ENCODE assay signal across 11 mouse cellular contexts in genomic region chr17:45847701-45848378, GRCm38 (mm10).
DNase-seq lines count a peak whose midpoint lies in the region; ATAC-seq and TF ChIP-seq lines count a peak whose summit lies in the region.
"Had no signal": no experiment of that assay in that cellular context is flagged by ENCODE, and none has a peak within 500 bp of the region (broad histone marks: within the 10 kb centered on the region; RNA-seq: fewer than 3 reads in every experiment).

No protein-coding gene starts in this region.

- DNase-seq in liver, adult 2 months (ENCODE audit: extremely low read depth, low read depth, low spot score): peak; percentile 70
- no peak for DNase-seq in liver, embryonic 11.5 days (ENCODE audit: low spot score)
- peak; percentile 74 for DNase-seq in adrenal gland, postnatal 14 days
- DNase-seq in gastrocnemius, postnatal 36 days: peak; percentile 52 to 56
- DNase-seq in heart, postnatal 36 days: peak; percentile 41 to 62
- DNase-seq in hindbrain, embryonic 10.5 days (ENCODE audit: low spot score): no peak
- DNase-seq in thymus, postnatal 14 days: no peak
- DNase-seq in urinary bladder, postnatal 25 days (ENCODE audit: low spot score): no peak
- DNase-seq: cerebellum, adult 8-10 months; thymus, postnatal 36 days had no signal

- TF ChIP-seq POLR2A in liver, adult 2 months (IDR thresholded peaks at IDR 0.05; ENCODE audit: extremely low read depth, insufficient read depth, low read length): no peak

- H3K4me3 ChIP-seq in liver, adult 2 months (ENCODE audit: insufficient read depth, low read depth, low read length): no peak overlapping the region
- H3K4me3 ChIP-seq in liver, embryonic 11.5 days (ENCODE audit: low read depth, low read length): no peak overlapping the region
- no peak overlapping the region for H3K4me3 ChIP-seq in hindbrain, embryonic 10.5 days
- H3K4me3 ChIP-seq: limb, embryonic 13.5 days had no signal

- H3K9ac ChIP-seq in liver, adult 2 months (ENCODE audit: low read depth, low read length): no peak overlapping the region
- no peak overlapping the region for H3K9ac ChIP-seq in liver, embryonic 11.5 days (ENCODE audit: low read depth, low read length)
- H3K9ac ChIP-seq: limb, embryonic 13.5 days had no signal

- 87% methylated on average over 14 of the region's 14 CpGs for WGBS in liver, adult 2 months
- 85% methylated on average over 14 of the region's 14 CpGs for WGBS in liver, embryonic 11.5 days
- WGBS in hindbrain, embryonic 10.5 days: 89% methylated on average over 14 of the region's 14 CpGs

- H3K27me3 ChIP-seq in liver, adult 2 months (ENCODE audit: control insufficient read depth, insufficient read depth, low read length): no peaks in the 10 kb centered on the region
- peaks cover 4% of the 10 kb centered on the region; the same call in 1 of the 2 replicates for H3K27me3 ChIP-seq in liver, embryonic 11.5 days (replicated peaks; ENCODE audit: control insufficient read depth, insufficient read depth, low read length)
- H3K27me3 ChIP-seq in hindbrain, embryonic 10.5 days (ENCODE audit: insufficient read depth, poor library complexity, severe bottlenecking): peaks cover 27% of the 10 kb centered on the region
- H3K27me3 ChIP-seq: limb, embryonic 13.5 days had no signal

- H3K36me3 ChIP-seq in liver, adult 2 months (ENCODE audit: control insufficient read depth, insufficient read depth, low read length): no peaks in the 10 kb centered on the region
- no peaks in the 10 kb centered on the region for H3K36me3 ChIP-seq in liver, embryonic 11.5 days (ENCODE audit: control insufficient read depth, insufficient read depth, low read length)
- no peaks in the 10 kb centered on the region for H3K36me3 ChIP-seq in hindbrain, embryonic 10.5 days
- H3K36me3 ChIP-seq: limb, embryonic 13.5 days had no signal

- intact Hi-C loops in gastrocnemius, postnatal 36 days (cut with DNase I): loop anchor here (1.0 to 5.0 kb wide), 2 partner anchors 101 to 184 kb away; partner anchors contain the start of gene Vegfa
- intact Hi-C loops in heart, postnatal 36 days (cut with DNase I): loop anchor here (1.0 to 5.0 kb wide), 3 partner anchors 101 to 284 kb away; partner anchors contain the start of gene Vegfa

- TF ChIP-seq CTCF in liver, adult 2 months (IDR thresholded peaks at IDR 0.05; ENCODE audit: low read depth, low read length): no peak

- H3K4me1 ChIP-seq in liver, adult 2 months (ENCODE audit: control insufficient read depth, insufficient read depth, low read length): no peaks in the 10 kb centered on the region; the same call in 1 of the 2 replicates
- H3K4me1 ChIP-seq in liver, embryonic 11.5 days (replicated peaks; ENCODE audit: control insufficient read depth, insufficient read depth, low read length): no peaks in the 10 kb centered on the region
- H3K4me1 ChIP-seq in hindbrain, embryonic 10.5 days (replicated peaks): peaks cover 23% of the 10 kb centered on the region

- no peaks in the 10 kb centered on the region for H3K79me2 ChIP-seq in liver, adult 2 months (ENCODE audit: control insufficient read depth, insufficient read depth, low read length)

- H3K9me3 ChIP-seq in liver, embryonic 11.5 days (ENCODE audit: control insufficient read depth, low read length): peaks cover 4% of the 10 kb centered on the region
- peaks cover 9% of the 10 kb centered on the region; the same call in 1 of the 2 replicates for H3K9me3 ChIP-seq in hindbrain, embryonic 10.5 days

- ATAC-seq in liver, embryonic 11.5 days (replicated peaks; ENCODE audit: low FRiP score): no peak

- H3K4me2 ChIP-seq in liver, embryonic 11.5 days: no peak overlapping the region
- H3K4me2 ChIP-seq: limb, embryonic 13.5 days had no signal

- H3K27ac ChIP-seq in liver, adult 2 months (replicated peaks; ENCODE audit: insufficient read depth, low read depth, low read length): no peak overlapping the region
- H3K27ac ChIP-seq in liver, embryonic 11.5 days (ENCODE audit: low read depth, low read length): no peak overlapping the region
- H3K27ac ChIP-seq in hindbrain, embryonic 10.5 days: no peak overlapping the region
- H3K27ac ChIP-seq: limb, embryonic 13.5 days had no signal

Comparison
In these comparisons a context has a peak if more than half of its experiments do, and no peak if none do; other contexts are left out.
1. DNase-seq: peak in liver, adult 2 months (single experiment), adrenal gland, postnatal 14 days (single experiment), gastrocnemius, postnatal 36 days (2 of 2) and heart, postnatal 36 days (2 of 2); none in liver, embryonic 11.5 days (single experiment), hindbrain, embryonic 10.5 days (single experiment), thymus, postnatal 14 days (single experiment) and urinary bladder, postnatal 25 days (single experiment).